Mouse (Mus musculus): ENCODE measurements at regions not wholly inside any gene's neighbourhood (a gene's known extent, or its start where the extent isn't known, plus 50 kb on each side); places are given as distances from the start of the nearest gene placed in this dataset.

- H3K36me3 ChIP-seq (ENCODE audit: control insufficient read depth, insufficient read depth, low read length): no peaks in the 10 kb centered on the region
- ATAC-seq (ENCODE audit: low read depth): no peak
- no peak overlapping the region for H3K4me3 ChIP-seq (ENCODE audit: low read depth, low read length)
- H3K27ac ChIP-seq (replicated peaks; ENCODE audit: low read depth, low read length): no peak overlapping the region
- WGBS: 74% methylated on average over 3 of the region's 3 CpGs
- no peak for DNase-seq (ENCODE audit: low spot score)
- H3K4me2 ChIP-seq (ENCODE audit: low read depth, low read length): no peak overlapping the region
- no peak overlapping the region for H3K9ac ChIP-seq (ENCODE audit: low read depth, low read length)
- no peaks in the 10 kb centered on the region for H3K4me1 ChIP-seq (ENCODE audit: control insufficient read depth, insufficient read depth, low read length)
- H3K27me3 ChIP-seq (replicated peaks; ENCODE audit: control insufficient read depth, insufficient read depth, low read length): no peaks in the 10 kb centered on the region
- H3K9me3 ChIP-seq (ENCODE audit: control insufficient read depth, low read length): no peaks in the 10 kb centered on the region
Measured at GRCm38 (mm10) chr17:84895526-84895925, 61.0 kb upstream of the Ppm1b start.

GRCm38 (mm10) chr17:84896572-84896971, 60.0 kb upstream of the Ppm1b start:
- Histone ChIP-seq H3K4me1 (ENCODE audit: control insufficient read depth, insufficient read depth, low read length) (no peaks in the 10 kb centered on the region), H3K4me3 (ENCODE audit: low read depth, low read length) (no peak overlapping the region), H3K9ac (ENCODE audit: low read depth, low read length) (no peak overlapping the region), H3K27me3 (replicated peaks; ENCODE audit: control insufficient read depth, insufficient read depth, low read length) (no peaks in the 10 kb centered on the region), H3K27ac (replicated peaks; ENCODE audit: low read depth, low read length) (no peak overlapping the region), H3K36me3 (ENCODE audit: control insufficient read depth, insufficient read depth, low read length) (no peaks in the 10 kb centered on the region), H3K9me3 (ENCODE audit: control insufficient read depth, low read length) (no peaks in the 10 kb centered on the region), H3K4me2 (ENCODE audit: low read depth, low read length) (no peak overlapping the region)
- WGBS: 81% methylated on average over 5 of the region's 5 CpGs
- DNase-seq (ENCODE audit: low spot score): no peak
- no peak for ATAC-seq (ENCODE audit: low read depth)

- no peaks in the 10 kb centered on the region for H3K36me3 ChIP-seq (ENCODE audit: control insufficient read depth, insufficient read depth, low read length)
- no peak overlapping the region for H3K27ac ChIP-seq (replicated peaks; ENCODE audit: low read depth, low read length)
- H3K4me2 ChIP-seq (ENCODE audit: low read depth, low read length): no peak overlapping the region
- no peak overlapping the region for H3K9ac ChIP-seq (ENCODE audit: low read depth, low read length)
- DNase-seq (ENCODE audit: low spot score): no peak
- WGBS: 90% methylated on average over 4 of the region's 4 CpGs
- H3K4me3 ChIP-seq (ENCODE audit: low read depth, low read length): no peak overlapping the region
- no peaks in the 10 kb centered on the region for H3K4me1 ChIP-seq (ENCODE audit: control insufficient read depth, insufficient read depth, low read length)
- no peaks in the 10 kb centered on the region for H3K9me3 ChIP-seq (ENCODE audit: control insufficient read depth, low read length)
- ATAC-seq (ENCODE audit: low read depth): no peak
- H3K27me3 ChIP-seq (replicated peaks; ENCODE audit: control insufficient read depth, insufficient read depth, low read length): no peaks in the 10 kb centered on the region
Measured at GRCm38 (mm10) chr17:84898407-84898806, 58.1 kb upstream of the Ppm1b start.

GRCm38 (mm10) chr17:84903625-84904337, 52.8 kb upstream of the Ppm1b start:
- Histone ChIP-seq H3K9ac (ENCODE audit: low read depth, low read length) (no peak overlapping the region), H3K27me3 (replicated peaks; ENCODE audit: control insufficient read depth, insufficient read depth, low read length) (no peaks in the 10 kb centered on the region), H3K4me2 (ENCODE audit: low read depth, low read length) (no peak overlapping the region), H3K4me3 (ENCODE audit: low read depth, low read length) (no peak overlapping the region), H3K9me3 (ENCODE audit: control insufficient read depth, low read length) (no peaks in the 10 kb centered on the region), H3K27ac (replicated peaks; ENCODE audit: low read depth, low read length) (no peak overlapping the region), H3K36me3 (ENCODE audit: control insufficient read depth, insufficient read depth, low read length) (no peaks in the 10 kb centered on the region), H3K4me1 (ENCODE audit: control insufficient read depth, insufficient read depth, low read length) (no peaks in the 10 kb centered on the region)
- WGBS: 68% methylated on average over 9 of the region's 9 CpGs
- ATAC-seq (ENCODE audit: low read depth) (peak; percentile 67), DNase-seq (ENCODE audit: low spot score) (peak; percentile 8)

Data from embryonic facial prominence, embryonic 14.5 days (tissue).